Mouse (Mus musculus) brain, embryonic 14.5 days (tissue): ENCODE data around the gene Adcy2.

ENCODE experiments used
- CTCF ChIP-seq: fragments of 200-500 bp; IDR thresholded peaks from 2 replicates; pipeline ENCODE4 v1.5.1; 2012; ENCODE audit warnings: inconsistent platforms, mild to moderate bottlenecking, moderate library complexity, borderline replicate concordance; ENCODE audit not compliant: insufficient read depth, insufficient read length; ENCODE audit errors: extremely low read depth
- POLR2A ChIP-seq: fragments of 200-500 bp; IDR thresholded peaks from 2 replicates; pipeline ENCODE4 v1.6.1; 2012; ENCODE audit warnings: mild to moderate bottlenecking, inconsistent platforms, borderline replicate concordance; ENCODE audit not compliant: poor library complexity, insufficient read depth, insufficient read length, severe bottlenecking; ENCODE audit errors: extremely low read depth

GRCm38 (mm10) chr13:68783096-68783495 lies 216.2 kb downstream of the Adcy2 start:
- TF ChIP-seq CTCF (no peak), POLR2A (no peak)
